Mouse (Mus musculus) stomach, embryonic 14.5 days (tissue): ENCODE measurements around the gene Gm48552. TPM values are rescaled to one million over a fixed set of nuclear protein-coding genes. Genes with fewer than 3 reads are reported as not detected.

Experiments used
- ATAC-seq: fragments of 200-750 bp; cut with Nextera tagmentation; 2 replicates; pipeline ENCODE4 v1.8.0; 2017; ENCODE audit warnings: low read depth, moderate TSS enrichment; ENCODE audit not compliant: insufficient number of reproducible peaks, insufficient read depth, low FRiP score
- H3K27ac ChIP-seq: fragments of 300-500 bp; sonication (generic); 2 replicates; pipeline ENCODE4 v1.5.1; 2014; ENCODE audit warnings: mild to moderate bottlenecking, low read length, moderate library complexity, mixed read lengths
- H3K27me3 ChIP-seq: fragments of 300-500 bp; sonication (generic); 2 replicates; pipeline ENCODE4 v1.6.1; 2014; ENCODE audit warnings: low read length, control low read depth, mixed read lengths; ENCODE audit not compliant: control insufficient read depth, insufficient read depth
- H3K36me3 ChIP-seq: fragments of 300-500 bp; sonication (generic); 2 replicates; pipeline ENCODE4 v1.6.1; 2014; ENCODE audit warnings: mild to moderate bottlenecking, control low read depth, low read length, moderate library complexity, mixed read lengths; ENCODE audit not compliant: control insufficient read depth, insufficient read depth
- H3K4me1 ChIP-seq: fragments of 300-500 bp; sonication (generic); 2 replicates; pipeline ENCODE4 v1.6.1; 2014; ENCODE audit warnings: low read length, control low read depth, mixed read lengths; ENCODE audit not compliant: control insufficient read depth, insufficient read depth
- H3K4me2 ChIP-seq: fragments of 300-500 bp; sonication (generic); replicated peaks from 2 replicates; pipeline ENCODE4 v1.6.1; 2014; ENCODE audit warnings: low read depth, low read length, control low read depth
- H3K4me3 ChIP-seq: fragments of 300-500 bp; sonication (generic); 2 replicates; pipeline ENCODE4 v1.5.1; 2014; ENCODE audit warnings: low read depth, low read length, control low read depth
- H3K9ac ChIP-seq: fragments of 300-500 bp; sonication (generic); replicated peaks from 2 replicates; pipeline ENCODE4 v1.6.1; 2014; ENCODE audit warnings: low read depth, mild to moderate bottlenecking, control low read depth, low read length, moderate library complexity, mixed read lengths
- H3K9me3 ChIP-seq: fragments of 300-500 bp; sonication (generic); 2 replicates; pipeline ENCODE4 v1.6.1; 2016; ENCODE audit warnings: low read depth, low read length, control low read depth; ENCODE audit not compliant: control insufficient read depth
- WGBS: fragments of 180-500 bp; shearing (Covaris S2); extraction: QIAGEN DNeasy Blood & Tissue Kit; methylation state at CpG from one replicate; pipeline ENCODE4 v1.1.7; 2014; 5-methylcytosine and 5-hydroxymethylcytosine counted together
- polyA plus RNA-seq: library from polyadenylated mRNA; unstranded; fragments of >200 nt; fragmentation: Nextera tagmentation; extraction: Ambion mirVana; gene quantifications from 2 replicates; pipeline ENCODE4 v1.2.1, GENCODE M21; 2014

Gene Gm48552
- polyA plus RNA-seq, 1 experiment from 2014 or later, result 1.0 TPM

GRCm38 (mm10) chr10:81395127-81395526 lies 6.3 kb downstream of the Gm48552 start:
- WGBS, result 14% methylated on average over 5 of the region's 5 CpGs
- no peaks in the 10 kb centered on the region for H3K27me3 ChIP-seq
- no peak overlapping the region for H3K4me3 ChIP-seq
- H3K4me1 ChIP-seq, result peaks cover 13% of the 10 kb centered on the region
- H3K4me2 ChIP-seq, result no peak overlapping the region
- no peak overlapping the region for H3K9ac ChIP-seq
- peaks cover 16% of the 10 kb centered on the region for H3K36me3 ChIP-seq
- no peaks in the 10 kb centered on the region for H3K9me3 ChIP-seq
- no peak for ATAC-seq
- no peak overlapping the region for H3K27ac ChIP-seq

- H3K4me2 ChIP-seq, result no peak overlapping the region
- ATAC-seq, result no peak
- H3K4me1 ChIP-seq, result peaks cover 13% of the 10 kb centered on the region
- H3K4me3 ChIP-seq, result no peak overlapping the region
- peaks cover 22% of the 10 kb centered on the region for H3K36me3 ChIP-seq
- H3K9me3 ChIP-seq, result no peaks in the 10 kb centered on the region
- H3K9ac ChIP-seq, result no peak overlapping the region
- 85% methylated on average over 4 of the region's 4 CpGs for WGBS
- no peak overlapping the region for H3K27ac ChIP-seq
- no peaks in the 10 kb centered on the region for H3K27me3 ChIP-seq
Observed at GRCm38 (mm10) chr10:81395865-81396264, 7.1 kb downstream of the Gm48552 start.

DNA sequence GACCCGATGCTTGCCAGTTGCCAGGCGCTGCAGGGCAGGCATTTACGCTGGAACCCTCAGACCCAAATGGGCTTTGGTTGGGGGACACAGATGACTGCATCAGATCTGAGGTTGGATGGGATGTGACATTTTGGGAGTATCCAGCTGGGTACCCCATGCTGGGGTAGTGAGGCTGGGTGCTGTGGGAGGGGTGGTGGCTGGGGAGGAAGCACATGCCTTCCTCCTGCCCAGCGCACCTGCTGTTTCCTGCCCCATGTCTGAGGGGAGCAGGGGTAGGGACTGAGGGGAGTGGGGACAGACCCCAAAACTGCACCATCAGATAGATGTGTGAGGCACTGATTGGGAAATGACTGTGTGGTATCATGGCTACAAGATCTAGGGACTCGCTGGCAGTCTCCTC lies 7.9 kb downstream of the Gm48552 start:
- Histone ChIP-seq H3K27ac (no peak overlapping the region), H3K36me3 (peaks cover 22% of the 10 kb centered on the region)
- 75% methylated on average over 5 of the region's 5 CpGs for WGBS

DNA sequence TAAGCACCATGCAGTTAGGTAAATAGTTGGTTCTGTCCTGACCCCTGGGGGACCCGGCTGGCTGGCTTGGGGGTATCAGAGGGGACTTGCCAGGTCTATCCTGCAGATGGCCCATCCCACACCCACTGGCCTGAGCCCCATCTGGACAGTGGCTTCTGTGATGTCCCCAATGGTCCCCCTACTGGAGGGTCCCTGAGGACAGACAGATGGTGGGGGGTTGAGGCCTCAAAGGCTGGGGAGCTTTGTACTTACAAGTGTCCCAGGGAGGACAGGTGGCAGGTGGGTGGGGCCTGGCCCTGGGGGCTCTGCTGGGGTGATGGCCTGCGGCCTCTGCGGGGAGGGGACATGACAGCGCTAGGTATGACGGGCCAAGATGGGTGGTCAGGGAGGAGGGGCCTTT lies 10.5 kb downstream of the Gm48552 start:
- no peaks in the 10 kb centered on the region for H3K27me3 ChIP-seq
- H3K36me3 ChIP-seq, result peaks cover 28% of the 10 kb centered on the region
- peaks cover 25% of the 10 kb centered on the region for H3K4me1 ChIP-seq
- no peaks in the 10 kb centered on the region for H3K9me3 ChIP-seq
- no peak overlapping the region for H3K9ac ChIP-seq
- WGBS, result 69% methylated on average over 5 of the region's 5 CpGs
- no peak for ATAC-seq
- H3K27ac ChIP-seq, result no peak overlapping the region
- no peak overlapping the region for H3K4me3 ChIP-seq
- H3K4me2 ChIP-seq, result no peak overlapping the region

More for the DNA sequence above, 7.9 kb downstream of the Gm48552 start:
- no peaks in the 10 kb centered on the region for H3K27me3 ChIP-seq
- H3K4me3 ChIP-seq, result no peak overlapping the region
- H3K4me1 ChIP-seq, result peaks cover 19% of the 10 kb centered on the region
- no peak overlapping the region for H3K4me2 ChIP-seq
- H3K9me3 ChIP-seq, result no peaks in the 10 kb centered on the region
- ATAC-seq, result no peak
- no peak overlapping the region for H3K9ac ChIP-seq

DNA sequence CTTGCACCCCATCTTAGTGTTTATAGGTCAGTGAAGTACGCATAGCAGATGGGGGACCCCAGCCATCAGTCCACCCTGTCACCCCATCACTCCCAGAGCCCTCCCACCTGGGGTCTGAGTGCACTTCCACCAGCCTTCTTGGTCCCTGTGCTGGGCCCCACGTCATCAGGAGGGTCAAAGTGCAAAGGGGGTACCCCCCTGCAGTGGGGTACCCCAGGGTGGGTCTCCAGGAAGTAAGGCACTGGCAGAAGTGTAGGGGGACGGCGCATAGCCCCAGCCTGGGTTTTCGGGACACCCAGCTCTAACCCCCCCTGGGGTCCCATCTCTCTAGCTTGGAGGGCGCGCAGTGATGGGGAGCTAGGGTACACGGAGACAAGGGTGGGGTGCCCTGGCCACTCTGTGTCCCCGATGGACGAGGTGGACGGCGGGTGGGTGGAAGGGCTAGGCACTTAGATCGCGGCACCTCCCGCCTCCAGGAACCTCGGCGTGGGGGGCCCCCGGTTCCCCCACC lies 11.0 kb downstream of the Gm48552 start:
- Histone ChIP-seq H3K9ac (no peak overlapping the region), H3K36me3 (peaks cover 32% of the 10 kb centered on the region), H3K4me2 (no peak overlapping the region), H3K27me3 (no peaks in the 10 kb centered on the region), H3K4me3 (no peak overlapping the region), H3K27ac (no peak overlapping the region), H3K9me3 (no peaks in the 10 kb centered on the region), H3K4me1 (peaks cover 25% of the 10 kb centered on the region)
- 81% methylated on average over 18 of the region's 18 CpGs for WGBS
- no peak for ATAC-seq

DNA sequence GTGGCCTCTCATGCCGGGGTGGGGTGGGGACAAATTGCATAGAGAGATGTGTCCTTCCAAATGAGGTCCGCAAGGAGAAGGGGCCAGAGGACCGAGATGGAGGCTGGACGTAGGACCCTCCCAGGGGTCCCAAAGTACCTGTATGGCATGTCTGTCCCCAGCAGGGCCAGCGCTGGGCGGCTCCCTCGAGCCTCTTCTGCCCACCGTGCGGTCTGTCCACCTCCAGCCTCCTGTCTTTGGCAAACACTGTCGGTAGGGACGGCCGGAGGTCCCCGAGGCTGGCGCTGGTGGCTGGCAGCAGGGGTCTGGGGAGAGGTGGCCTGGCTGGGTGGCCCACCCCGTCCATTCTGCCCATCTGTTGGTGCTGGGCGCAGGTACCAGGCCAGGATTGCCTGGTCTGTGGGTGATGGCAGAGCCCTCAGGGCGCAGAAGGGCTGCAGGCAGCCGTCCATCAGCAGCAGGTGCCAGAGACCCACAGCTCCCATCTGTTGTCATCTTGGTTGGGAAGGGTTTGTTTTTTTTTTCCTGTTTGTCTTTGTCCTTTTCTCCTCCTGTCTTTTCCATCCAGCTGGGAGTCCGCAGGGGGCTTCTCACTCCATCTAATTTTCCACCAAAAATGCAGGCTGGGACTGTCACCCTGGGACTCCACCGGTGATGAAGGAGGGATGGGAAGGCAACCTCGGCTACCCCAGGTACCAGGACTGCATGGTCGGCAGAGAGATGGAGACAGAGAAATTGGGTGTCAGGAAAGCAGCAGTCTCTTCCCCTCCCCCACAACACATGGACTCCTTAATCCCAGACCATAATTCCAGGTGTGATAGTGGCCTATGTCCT lies 11.8 kb downstream of the Gm48552 start:
- no peaks in the 10 kb centered on the region for H3K9me3 ChIP-seq
- peaks cover 25% of the 10 kb centered on the region for H3K4me1 ChIP-seq
- no peak overlapping the region for H3K9ac ChIP-seq
- H3K4me3 ChIP-seq, result no peak overlapping the region
- peaks cover 35% of the 10 kb centered on the region for H3K36me3 ChIP-seq
- no peak overlapping the region for H3K4me2 ChIP-seq
- ATAC-seq, result no peak
- H3K27me3 ChIP-seq, result no peaks in the 10 kb centered on the region
- H3K27ac ChIP-seq, result no peak overlapping the region
- 60% methylated on average over 22 of the region's 22 CpGs for WGBS

DNA sequence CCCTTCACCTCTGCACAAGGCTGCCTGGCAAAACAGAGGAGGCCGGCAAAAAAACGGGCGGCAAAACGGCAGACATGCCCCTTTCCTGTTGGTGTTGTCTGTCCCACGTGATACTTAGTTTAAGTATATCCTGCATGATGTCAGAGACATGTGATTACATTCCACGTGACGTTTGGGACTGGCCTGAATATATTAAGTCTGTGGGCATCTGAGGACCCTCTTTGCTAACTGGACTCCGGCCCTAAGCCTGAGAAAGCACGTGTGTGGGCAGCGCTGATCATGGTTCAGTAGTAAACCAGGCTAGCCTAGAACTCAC lies 12.4 kb downstream of the Gm48552 start:
- Histone ChIP-seq H3K36me3 (peaks cover 41% of the 10 kb centered on the region), H3K4me1 (peaks cover 25% of the 10 kb centered on the region), H3K9ac (no peak overlapping the region), H3K9me3 (no peaks in the 10 kb centered on the region), H3K4me3 (no peak overlapping the region), H3K27ac (peak overlapping the region; percentile 85; the same call in 1 of the 2 replicates), H3K4me2 (0 out of 2 replicates have a peak overlapping the region, but pooled peaks have one; percentile 3), H3K27me3 (no peaks in the 10 kb centered on the region)
- WGBS, result 33% methylated on average over 10 of the region's 10 CpGs
- no peak for ATAC-seq

DNA sequence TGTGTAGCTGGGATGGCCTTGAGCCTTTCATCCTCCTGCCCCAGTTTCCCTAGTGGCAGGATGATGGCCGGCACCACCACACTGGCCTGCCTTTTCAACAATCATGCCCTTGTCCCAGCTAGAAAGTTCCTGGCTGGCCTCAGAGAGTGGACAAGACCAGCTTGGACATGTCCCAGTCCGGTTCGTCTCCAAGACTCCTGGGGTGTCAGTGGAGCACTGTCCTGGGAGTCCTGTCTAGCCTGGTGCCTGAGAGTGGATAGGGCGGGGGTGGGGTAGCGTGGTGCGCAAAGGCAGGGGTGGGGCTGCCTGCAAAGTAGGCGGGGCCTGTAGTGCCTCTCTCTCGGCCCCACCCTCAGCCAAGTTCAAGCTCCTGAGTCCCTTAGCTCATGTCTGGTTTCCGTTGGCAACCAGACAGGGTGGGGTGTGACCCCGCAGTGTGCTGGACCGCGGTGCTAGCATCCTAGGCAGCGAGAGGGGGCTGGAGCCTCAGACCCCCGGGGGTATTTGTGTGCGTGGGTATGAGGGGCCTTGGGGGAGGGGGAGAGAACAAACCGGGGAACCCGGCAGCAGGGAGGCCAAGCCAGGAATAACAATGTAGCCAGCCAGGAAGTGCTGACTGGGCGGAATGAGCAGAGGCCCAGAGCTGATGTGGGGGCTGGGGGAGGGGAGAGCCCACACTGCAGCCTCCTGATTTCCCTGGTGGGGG lies 12.9 kb downstream of the Gm48552 start:
- Histone ChIP-seq H3K27me3 (no peaks in the 10 kb centered on the region), H3K4me2 (peak overlapping the region; percentile 19), H3K36me3 (peaks cover 43% of the 10 kb centered on the region), H3K4me1 (peaks cover 25% of the 10 kb centered on the region), H3K9me3 (no peaks in the 10 kb centered on the region), H3K4me3 (no peak overlapping the region), H3K27ac (peak overlapping the region; percentile 85; the same call in 1 of the 2 replicates), H3K9ac (no peak overlapping the region)
- peak; percentile 79 for ATAC-seq
- WGBS, result 7% methylated on average over 18 of the region's 18 CpGs
